ENCODE assay signal across 1 mouse cellular context in the genomic region with DNA sequence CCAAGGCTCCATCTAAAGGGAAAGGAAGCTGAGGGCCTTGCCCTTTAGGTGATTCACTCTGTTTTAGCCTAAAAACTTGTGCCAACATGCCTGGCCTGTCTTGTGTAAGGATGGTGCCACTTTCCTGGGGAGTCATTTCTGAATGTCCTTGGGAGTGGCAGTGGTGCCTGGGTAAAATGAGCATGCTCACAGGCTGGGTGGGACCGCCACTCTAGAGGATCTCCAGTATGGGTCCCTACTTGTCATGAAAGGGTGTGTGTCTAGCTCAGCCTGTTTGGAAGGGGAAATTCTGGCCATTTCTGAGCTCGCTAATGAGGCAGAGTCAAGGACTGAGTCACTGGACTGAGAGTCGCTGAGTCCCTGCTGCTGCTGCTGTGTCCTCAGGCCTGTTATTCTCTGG.
TF ChIP-seq lines count a peak whose summit lies in the region.

No protein-coding gene starts in this region.

TF ChIP-seq in myocyte, 11 proteins besides CTCF, POLR2A, EP300 and RAD21 (continued from another document):
- TF ChIP-seq SRF (IDR thresholded peaks at IDR 0.05; ENCODE audit: control insufficient read depth, insufficient read length, low read depth) (no peak), E2F4 (IDR thresholded peaks at IDR 0.05; ENCODE audit: insufficient read depth) (no peak), USF1 (IDR thresholded peaks at IDR 0.05; ENCODE audit: low read depth) (no peak), POLR2AphosphoS2 (IDR thresholded peaks at IDR 0.05; ENCODE audit: insufficient read length, low read depth) (no peak), TCF3 (IDR thresholded peaks at IDR 0.05; ENCODE audit: insufficient read length, low read depth) (no peak), CEBPB (IDR thresholded peaks at IDR 0.05; ENCODE audit: insufficient read depth, poor library complexity, severe bottlenecking) (no peak), REST (IDR thresholded peaks at IDR 0.05; ENCODE audit: insufficient read depth, insufficient read length) (no peak), MYOD1 (IDR thresholded peaks at IDR 0.05; ENCODE audit: control insufficient read depth in 1 of 3, insufficient read length in 2 of 3, low read depth in 2 of 3) (no peak)
